Mouse (Mus musculus) kidney, postnatal 25 days (tissue): ENCODE measurements around the gene Olfr49.

Experiments
- DNase-seq, 2 experiments: peaks; one replicate each; pipeline ENCODE4 v3.0.0; 2021; ENCODE audit warnings: mixed read lengths in 2 of 2

Olfr49 gene

GRCm38 (mm10) chr14:54284839-54285238 is at the start of gene Olfr49:
Gene Olfr49, minus strand, starts transcription at chr14:54284939.
- no peak for DNase-seq

DNA sequence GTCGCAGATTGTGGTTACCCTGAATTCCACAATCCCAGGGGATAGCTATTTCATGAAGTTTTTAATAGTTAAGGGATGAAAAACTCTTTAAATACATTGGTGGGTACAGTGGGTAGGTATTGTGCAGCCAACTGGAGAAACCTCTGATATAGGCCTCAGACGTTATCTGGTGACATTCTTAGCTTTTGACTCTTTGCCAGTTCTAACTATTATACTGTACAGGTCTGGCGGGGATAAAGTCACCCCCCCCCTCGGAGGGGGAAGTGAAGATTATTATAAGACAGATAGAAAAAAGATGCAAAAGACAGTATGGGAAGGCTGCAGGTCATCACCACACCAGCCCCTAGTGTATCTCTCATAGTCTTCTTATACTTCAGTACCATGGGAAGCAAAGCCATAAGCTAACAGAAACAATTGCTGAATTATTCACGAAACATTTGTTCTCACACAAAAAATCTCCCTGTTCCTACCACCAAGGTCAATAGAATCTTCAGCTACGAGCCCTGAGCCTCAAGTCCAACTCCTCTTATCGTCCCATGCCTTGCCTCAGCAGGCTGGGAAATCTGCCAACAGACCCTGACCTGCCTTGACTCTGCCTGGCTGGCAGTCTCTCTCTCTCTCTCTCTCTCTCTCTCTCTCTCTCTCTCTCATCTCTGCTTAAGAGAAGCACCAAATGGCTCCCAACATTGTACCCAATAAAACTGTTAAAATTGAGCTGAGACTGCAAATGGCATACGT is 48.9 kb upstream of the Olfr49 start:
- peak; percentile 44 to 74 for DNase-seq

DNA sequence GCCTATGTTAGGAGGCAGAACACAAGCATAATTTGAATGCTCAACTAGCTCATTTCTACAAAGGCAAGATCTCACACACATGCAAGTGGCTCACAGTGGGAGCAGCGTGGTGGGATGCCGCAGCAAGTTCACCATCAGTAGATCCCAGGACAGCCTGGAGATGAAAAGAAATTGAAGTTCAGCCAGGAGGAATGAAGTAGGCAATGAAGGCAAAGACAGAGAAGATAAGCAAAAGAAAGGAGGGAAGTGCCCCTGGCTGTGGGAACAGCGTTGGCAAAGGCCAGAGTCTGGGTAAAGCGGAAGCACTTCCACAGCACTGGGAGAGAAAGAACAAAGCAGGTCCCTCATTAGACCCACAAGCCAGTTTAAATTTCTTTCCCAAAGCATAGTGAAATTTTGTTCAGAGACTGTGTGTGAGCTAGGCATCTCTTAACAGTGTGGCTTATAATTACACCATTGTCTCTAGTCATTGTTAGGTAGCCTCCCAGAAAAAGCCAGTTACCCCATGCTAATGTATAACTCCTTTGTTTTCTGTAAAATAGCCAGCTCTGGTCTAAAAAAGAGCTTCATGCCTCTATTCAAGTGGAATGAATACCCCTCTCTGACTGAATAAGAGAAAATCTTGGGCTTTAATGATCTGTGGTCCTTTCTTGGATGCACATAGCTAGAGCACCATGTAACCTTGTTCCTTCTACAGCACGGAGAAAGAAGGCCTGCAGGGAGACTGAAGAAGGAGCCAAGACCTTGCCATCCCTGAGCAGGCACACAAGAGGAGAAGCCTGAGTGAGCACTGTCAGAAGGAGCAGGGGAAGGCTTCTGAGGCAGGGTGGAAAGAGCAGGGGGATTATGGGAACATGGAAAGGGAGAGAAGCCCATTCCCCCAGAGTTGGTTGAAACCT is 47.7 kb upstream of the Olfr49 start:
- no peak for DNase-seq

DNA sequence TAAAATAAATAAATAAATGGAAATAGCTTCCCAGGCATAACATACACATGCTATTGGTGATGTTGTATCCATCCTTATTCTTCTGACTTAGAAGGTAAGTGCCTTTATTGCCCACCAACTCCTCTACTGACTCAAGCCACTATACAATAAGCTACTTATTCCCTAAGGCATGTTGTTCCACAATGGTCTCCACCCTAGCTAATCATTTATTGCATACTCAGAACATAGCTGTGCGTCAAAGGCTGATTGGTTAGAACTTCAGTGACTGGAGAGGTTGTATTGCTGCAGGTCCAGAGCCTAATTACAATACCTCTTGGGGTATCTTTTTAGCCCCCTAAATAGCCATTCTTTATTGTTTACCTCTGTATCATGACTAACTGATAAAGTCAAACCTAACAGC is 46.4 kb upstream of the Olfr49 start:
- DNase-seq, result no peak

- DNase-seq, result no peak
These were observed 44.5 kb upstream of the Olfr49 start for GRCm38 (mm10) chr14:54329201-54329600.

DNA sequence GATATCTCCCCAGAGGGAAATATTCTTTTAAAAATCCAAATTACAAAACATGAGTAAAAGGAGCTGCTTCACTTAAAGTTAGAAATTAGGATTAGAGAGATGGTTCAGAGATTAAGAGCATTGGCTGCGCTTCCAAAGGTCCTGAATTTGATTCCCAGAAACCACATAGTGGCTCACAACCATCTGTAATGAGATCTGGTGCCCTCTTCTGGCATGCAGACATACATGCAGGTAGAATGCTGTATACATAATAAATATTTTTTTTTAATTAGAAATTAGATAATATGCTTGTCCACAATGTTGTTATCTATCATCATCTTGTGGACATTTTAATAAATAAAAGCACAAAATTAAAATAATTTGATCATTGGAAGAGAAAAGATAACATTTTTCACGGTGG is 43.8 kb upstream of the Olfr49 start:
- DNase-seq, result no peak

- no peak for DNase-seq
These were observed 39.7 kb upstream of the Olfr49 start for GRCm38 (mm10) chr14:54324486-54324885.

DNA sequence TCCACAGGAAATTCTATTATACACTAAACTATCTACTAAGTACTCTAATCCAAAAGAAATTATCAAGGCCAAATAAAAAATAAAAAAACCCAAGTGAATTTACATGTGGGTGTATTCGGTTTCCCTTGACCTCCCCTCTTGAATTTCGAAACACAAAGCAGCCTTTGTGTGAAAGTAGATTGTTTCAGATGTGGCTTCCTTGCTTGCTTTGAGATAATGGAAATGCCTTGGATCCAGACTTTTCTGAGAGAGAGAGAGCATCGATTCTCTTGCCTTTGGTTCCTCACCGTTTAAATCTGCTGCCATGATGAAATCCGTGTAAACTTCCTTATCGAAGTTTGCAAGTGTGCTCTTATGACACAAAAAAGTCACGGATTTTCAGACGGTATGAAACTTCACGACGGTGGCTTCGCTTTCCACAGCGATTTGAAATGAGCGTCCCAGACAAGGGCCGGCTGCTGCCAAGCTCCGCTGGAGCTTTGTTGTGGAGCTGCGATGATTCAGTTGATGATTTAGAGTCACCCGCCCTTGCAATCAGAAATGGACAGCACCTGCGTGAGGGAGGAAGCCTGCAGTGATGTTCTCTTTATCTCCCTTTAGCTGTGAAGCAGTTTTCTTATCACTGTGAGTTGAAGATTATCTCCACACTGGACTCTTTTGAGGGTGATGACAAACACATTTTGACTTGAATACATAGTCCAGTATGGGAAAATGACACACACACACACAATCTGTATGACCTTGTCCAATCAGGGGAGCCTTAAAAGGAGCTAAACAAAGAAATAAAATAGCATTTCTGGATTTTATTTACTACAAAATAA is 37.0 kb upstream of the Olfr49 start:
- no peak for DNase-seq

DNA sequence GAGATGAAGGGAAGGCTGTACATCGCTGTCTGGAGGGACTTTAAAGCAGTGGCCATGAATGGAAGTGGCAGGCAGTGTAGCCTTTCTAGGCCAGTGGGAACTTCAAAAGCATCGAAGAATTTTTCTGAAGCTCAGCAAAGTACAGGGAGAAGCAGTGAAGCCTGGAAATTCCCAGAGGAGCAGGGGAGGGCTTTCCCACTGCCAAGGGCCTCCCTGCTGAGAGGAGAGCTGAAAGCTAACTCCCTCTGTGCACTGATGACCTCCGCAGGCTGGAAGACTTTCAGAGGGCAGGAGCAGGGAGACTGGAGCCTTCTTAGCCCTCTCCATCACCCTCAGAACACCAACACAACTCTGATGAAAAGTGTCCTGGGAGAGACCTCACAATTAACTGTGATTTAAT is 27.0 kb upstream of the Olfr49 start:
- no peak for DNase-seq

DNA sequence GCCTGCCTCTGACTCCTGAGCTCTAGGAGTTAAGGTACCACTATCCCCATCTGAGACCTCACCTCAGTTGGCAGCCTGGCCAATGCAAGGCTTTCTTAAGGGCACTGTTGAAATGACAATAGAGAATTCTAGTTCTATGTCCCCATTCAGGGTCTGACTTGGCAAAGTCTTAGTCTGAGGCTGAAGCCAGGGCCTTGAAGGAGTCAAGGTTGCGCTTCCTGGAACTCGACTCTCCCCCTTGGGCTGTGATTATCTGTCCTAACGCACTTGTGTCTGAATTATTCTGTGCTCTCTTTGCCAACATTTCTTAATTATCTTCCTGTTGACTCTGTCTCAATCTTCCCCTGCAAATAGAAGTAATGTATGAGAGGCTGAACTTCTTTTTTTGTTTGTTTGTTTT is 15.9 kb upstream of the Olfr49 start:
- DNase-seq, result no peak

GRCm38 (mm10) chr14:54300136-54300535 is 15.4 kb upstream of the Olfr49 start:
- no peak for DNase-seq

GRCm38 (mm10) chr14:54276446-54276845 is 8.3 kb downstream of the Olfr49 start:
- no peak for DNase-seq

DNA sequence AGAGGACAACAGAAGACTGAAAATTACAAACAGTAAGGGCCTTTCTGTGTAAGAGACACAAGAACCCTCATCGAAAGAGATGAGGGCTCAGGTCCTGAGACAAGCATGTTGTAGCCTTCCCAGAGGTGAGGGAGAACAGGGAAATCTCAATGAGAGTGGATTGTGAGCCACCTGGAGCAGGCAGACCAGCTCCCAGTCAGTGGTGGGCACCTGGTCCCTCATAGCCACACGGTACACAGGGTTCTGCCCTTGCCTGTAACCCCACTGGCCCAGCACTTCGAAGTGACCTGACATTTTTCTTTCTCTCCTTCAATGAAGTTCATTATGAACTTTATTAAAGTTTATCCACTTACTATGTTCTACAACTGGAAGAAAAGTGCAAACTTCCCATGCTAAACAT is 12.0 kb downstream of the Olfr49 start:
- DNase-seq, result no peak

DNA sequence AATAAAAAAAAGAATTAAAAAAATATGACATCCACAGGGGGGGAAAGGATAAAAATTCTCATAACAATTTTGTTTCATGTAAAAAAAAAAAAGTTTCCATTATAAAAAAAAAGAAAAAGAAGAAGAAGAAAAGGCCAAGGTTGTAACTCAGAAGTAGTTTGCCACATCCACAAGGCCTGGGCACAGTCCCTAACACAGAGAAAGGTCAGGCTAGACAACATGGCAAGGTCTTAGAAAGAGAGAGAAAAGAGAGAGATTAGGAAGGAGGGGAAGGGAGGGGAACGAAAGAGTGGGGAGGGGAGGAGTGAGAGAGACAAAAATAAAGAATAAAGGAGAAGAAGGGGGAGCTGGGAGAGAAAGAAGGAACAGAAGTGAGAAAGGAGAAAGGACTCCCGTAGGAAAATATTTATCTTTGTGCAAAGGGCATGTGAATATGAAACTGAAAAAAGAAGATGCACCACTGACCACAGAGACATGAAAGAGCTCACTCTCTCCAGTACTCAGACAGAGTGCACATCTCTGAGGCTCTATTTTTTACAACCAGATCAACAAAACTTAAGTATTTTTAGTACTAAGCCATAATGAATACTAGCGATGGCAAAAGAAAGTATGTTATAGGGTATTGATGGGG is 12.6 kb downstream of the Olfr49 start:
- no peak for DNase-seq

DNA sequence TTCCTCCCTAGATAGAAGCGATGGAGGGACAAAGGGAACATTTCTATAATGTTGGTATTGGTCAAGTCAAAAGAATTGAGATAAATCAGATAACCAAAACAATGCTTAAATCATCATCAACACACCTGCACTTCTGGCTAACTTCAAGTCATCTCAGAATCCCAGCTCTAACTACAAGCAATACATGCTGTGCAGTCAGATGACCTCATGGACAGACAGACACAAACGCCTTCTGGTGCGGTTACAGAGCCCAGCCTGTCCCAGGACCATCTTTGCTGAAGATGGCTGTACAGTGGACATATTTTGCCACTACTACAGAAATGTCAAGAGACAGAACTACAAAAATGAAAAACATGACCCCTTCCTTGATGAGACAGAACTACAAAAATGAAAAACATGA is 14.3 kb downstream of the Olfr49 start:
- DNase-seq, result no peak

- DNase-seq, result no peak
These were observed 15.2 kb downstream of the Olfr49 start for GRCm38 (mm10) chr14:54269566-54269965.

GRCm38 (mm10) chr14:54267966-54268365 is 16.8 kb downstream of the Olfr49 start:
- no peak for DNase-seq

DNA sequence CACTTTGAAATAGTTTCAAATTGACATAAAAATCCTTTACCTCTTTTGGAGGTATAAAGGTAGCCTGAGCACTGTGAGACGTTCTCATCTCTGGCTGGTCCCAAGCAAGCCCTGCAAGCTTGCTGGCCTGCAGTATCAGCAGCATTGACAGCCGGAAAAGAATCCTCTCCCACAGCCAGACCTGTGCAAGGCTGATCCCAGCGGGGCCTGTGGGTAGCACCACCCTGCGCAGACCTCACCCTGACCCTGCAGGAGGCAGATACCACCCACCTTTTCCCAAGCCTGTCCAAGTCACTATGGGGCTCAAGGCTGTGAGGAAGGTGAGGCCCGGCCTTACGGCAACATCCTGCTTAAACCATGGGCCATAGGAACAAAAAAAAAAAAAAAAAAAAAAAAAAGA is 18.8 kb downstream of the Olfr49 start:
- no peak for DNase-seq

- no peak for DNase-seq
These were observed 19.6 kb downstream of the Olfr49 start for GRCm38 (mm10) chr14:54265093-54265492.

- DNase-seq, result no peak
These were observed 20.5 kb downstream of the Olfr49 start for GRCm38 (mm10) chr14:54264231-54264630.

- no peak for DNase-seq
These were observed 21.6 kb downstream of the Olfr49 start for GRCm38 (mm10) chr14:54263099-54263498.

DNA sequence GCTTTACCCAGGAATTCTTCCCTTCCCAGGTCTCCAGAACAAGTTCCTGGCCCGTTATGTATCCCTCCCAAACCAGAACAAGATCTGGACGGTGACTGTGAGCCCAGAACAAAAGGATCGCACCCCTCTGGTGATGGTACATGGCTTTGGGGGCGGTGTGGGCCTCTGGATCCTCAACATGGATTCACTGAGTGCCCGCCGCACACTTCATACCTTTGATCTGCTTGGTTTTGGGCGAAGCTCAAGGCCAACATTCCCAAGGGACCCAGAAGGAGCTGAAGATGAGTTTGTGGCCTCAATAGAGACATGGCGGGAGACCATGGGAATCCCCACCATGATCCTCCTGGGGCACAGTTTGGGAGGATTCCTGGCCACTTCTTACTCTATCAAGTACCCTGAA is 22.1 kb downstream of the Olfr49 start:
- no peak for DNase-seq

DNA sequence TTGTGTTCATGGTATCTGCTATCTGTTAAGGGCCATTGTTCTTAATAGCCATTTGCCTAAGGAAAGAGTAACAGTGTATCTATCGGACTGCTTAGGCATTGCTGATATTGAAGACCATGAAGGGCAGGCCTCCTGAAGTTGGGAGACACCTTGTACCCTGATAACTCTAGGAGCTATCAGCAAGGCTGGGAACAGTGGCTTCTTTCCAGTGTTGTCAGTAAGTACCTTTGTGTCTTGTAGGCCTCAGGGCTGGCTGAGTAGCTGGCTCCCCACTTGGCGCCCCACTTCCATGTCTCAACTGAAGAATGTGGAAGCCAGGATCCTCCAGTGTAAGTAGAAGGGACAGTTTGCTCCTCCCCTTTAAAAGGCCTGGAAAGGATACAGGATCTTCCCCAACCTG is 23.4 kb downstream of the Olfr49 start:
- DNase-seq, result no peak
